Mouse (Mus musculus) heart, adult 2 months (tissue): ENCODE results near the gene Ano10. TPM values are rescaled to one million over a fixed set of nuclear protein-coding genes. Genes with fewer than 3 reads are reported as not detected.
A peak's percentile ranks its signal among the peaks of the same experiment; 100 is the strongest.

Experiments used
- DNase-seq, 2 experiments: peaks; one replicate each; pipeline ENCODE4 v3.0.0; 2021
- H3K27ac ChIP-seq: fragments of 200-600 bp; 2 replicates; pipeline ENCODE4 v1.8.1; 2022
- H3K27me3 ChIP-seq: fragments of 200-500 bp; 2 replicates; pipeline ENCODE4 v1.6.1; 2012; ENCODE audit warnings: mild to moderate bottlenecking, low read length, inconsistent platforms, mixed read lengths; ENCODE audit not compliant: control insufficient read depth, insufficient read depth
- H3K36me3 ChIP-seq: fragments of 200-500 bp; 2 replicates; pipeline ENCODE4 v1.6.1; 2012; ENCODE audit warnings: low read length, inconsistent platforms; ENCODE audit not compliant: control insufficient read depth, insufficient read depth
- H3K4me1 ChIP-seq: fragments of 200-500 bp; 2 replicates; pipeline ENCODE4 v1.6.1; 2011; ENCODE audit warnings: low read length; ENCODE audit not compliant: control insufficient read depth, insufficient read depth
- H3K4me3 ChIP-seq: fragments of 200-600 bp; 2 replicates; pipeline ENCODE4 v1.8.1; 2022
- H3K79me2 ChIP-seq: fragments of 200-500 bp; replicated peaks from 2 replicates; pipeline ENCODE4 v1.6.1; 2012; ENCODE audit warnings: mild to moderate bottlenecking, inconsistent platforms, low read length, moderate library complexity, mixed read lengths; ENCODE audit not compliant: control insufficient read depth, insufficient read depth
- H3K9ac ChIP-seq: fragments of 200-500 bp; 2 replicates; pipeline ENCODE4 v1.6.1; 2012; ENCODE audit warnings: low read depth, mild to moderate bottlenecking, control low read depth, inconsistent platforms, low read length, mixed read lengths
- CTCF ChIP-seq: fragments of 200-600 bp; IDR thresholded peaks from 2 replicates; pipeline ENCODE4 v1.8.1; 2022; ENCODE audit warnings: antibody characterized with exemption, mild to moderate bottlenecking, moderate library complexity
- EP300 ChIP-seq: fragments of 200-500 bp; IDR thresholded peaks from 2 replicates; pipeline ENCODE4 v1.6.1; 2011; ENCODE audit warnings: low read depth, low read length, control low read depth; ENCODE audit not compliant: insufficient read depth
- POLR2A ChIP-seq: fragments of 200-500 bp; IDR thresholded peaks from 2 replicates; pipeline ENCODE4 v1.6.1; 2011; ENCODE audit warnings: mild to moderate bottlenecking, low read depth, low read length, control low read depth; ENCODE audit not compliant: insufficient read depth
- WGBS: fragments of 180-500 bp; shearing (Covaris S2); methylation state at CpG from one replicate; pipeline ENCODE4 v1.1.7; 2018; 5-methylcytosine and 5-hydroxymethylcytosine counted together
- intact Hi-C: fragments of 180-260 bp; cut with DNase I; formaldehyde crosslinking; loops from one replicate; pipeline ENCODE4 v1.15.1; 2025
- polyA plus RNA-seq: library from polyadenylated mRNA; depleted of rRNA; stranded (reverse); fragments of >200 nt; gene quantifications from 2 replicates; pipeline ENCODE4 v1.2.3, GENCODE M21; 2012
- total RNA-seq, 2 experiments: library from RNA; stranded (reverse); gene quantifications; 2 replicates each; pipeline ENCODE4 v1.2.3; 2021

Gene Ano10
- total and polyA plus RNA-seq, 3 experiments: 167 to 214 (median 180) TPM

- Histone ChIP-seq H3K4me3 (no peak overlapping the region), H3K9ac (no peak overlapping the region), H3K4me1 (peaks cover 4% of the 10 kb centered on the region), H3K79me2 (0 out of 2 replicates have a peak, but pooled peaks cover 2% of the 10 kb centered on the region), H3K27me3 (no peaks in the 10 kb centered on the region), H3K27ac (no peak overlapping the region), H3K36me3 (no peaks in the 10 kb centered on the region)
- DNase-seq: no peak
- WGBS: 42% methylated on average over 4 of the region's 4 CpGs
- no peak for TF ChIP-seq POLR2A
- no peak for TF ChIP-seq EP300
- TF ChIP-seq CTCF: no peak
- intact Hi-C loops: no loop called here
Observed at GRCm38 (mm10) chr9:122285833-122286310, 8.4 kb downstream of the Ano10 start.

GRCm38 (mm10) chr9:122285146-122285832 is 8.9 kb downstream of the Ano10 start:
- Histone ChIP-seq H3K27me3 (no peaks in the 10 kb centered on the region), H3K4me3 (no peak overlapping the region), H3K79me2 (0 out of 2 replicates have a peak, but pooled peaks cover 2% of the 10 kb centered on the region), H3K9ac (no peak overlapping the region), H3K36me3 (no peaks in the 10 kb centered on the region), H3K27ac (no peak overlapping the region), H3K4me1 (peaks cover 4% of the 10 kb centered on the region)
- 18% methylated on average over 6 of the region's 11 CpGs for WGBS
- no peak for DNase-seq
- TF ChIP-seq POLR2A (no peak), EP300 (no peak), CTCF (peak; percentile 18; the same call in 1 of the 2 replicates)
- intact Hi-C loops: no loop called here

GRCm38 (mm10) chr9:122284696-122285095 is 9.5 kb downstream of the Ano10 start:
- Histone ChIP-seq H3K79me2 (0 out of 2 replicates have a peak, but pooled peaks cover 2% of the 10 kb centered on the region), H3K27ac (no peak overlapping the region), H3K9ac (no peak overlapping the region), H3K27me3 (no peaks in the 10 kb centered on the region), H3K4me3 (no peak overlapping the region), H3K4me1 (peaks cover 4% of the 10 kb centered on the region), H3K36me3 (no peaks in the 10 kb centered on the region)
- intact Hi-C loops: no loop called here
- no peak for DNase-seq
- 78% methylated on average over 2 of the region's 2 CpGs for WGBS
- TF ChIP-seq EP300: no peak
- TF ChIP-seq POLR2A: no peak
- TF ChIP-seq CTCF: no peak

GRCm38 (mm10) chr9:122281004-122281403 is 13.2 kb downstream of the Ano10 start:
- H3K36me3 ChIP-seq: no peaks in the 10 kb centered on the region
- H3K27ac ChIP-seq: no peak overlapping the region
- H3K9ac ChIP-seq: no peak overlapping the region
- H3K4me3 ChIP-seq: no peak overlapping the region
- no peaks in the 10 kb centered on the region for H3K27me3 ChIP-seq
- H3K79me2 ChIP-seq: 0 out of 2 replicates have a peak, but pooled peaks cover 2% of the 10 kb centered on the region
- no peak for TF ChIP-seq POLR2A
- no peak for TF ChIP-seq EP300
- TF ChIP-seq CTCF: no peak
- peaks cover 4% of the 10 kb centered on the region for H3K4me1 ChIP-seq
- intact Hi-C loops: no loop called here
- no peak for DNase-seq
- WGBS: 91% methylated on average over 4 of the region's 4 CpGs

- DNase-seq: no peak
- Histone ChIP-seq H3K4me1 (no peaks in the 10 kb centered on the region), H3K4me3 (no peak overlapping the region), H3K27ac (no peak overlapping the region), H3K79me2 (no peaks in the 10 kb centered on the region), H3K9ac (no peak overlapping the region), H3K36me3 (no peaks in the 10 kb centered on the region), H3K27me3 (no peaks in the 10 kb centered on the region)
- WGBS: 80% methylated on average over 2 of the region's 2 CpGs
- TF ChIP-seq POLR2A: no peak
- no peak for TF ChIP-seq EP300
- TF ChIP-seq CTCF: no peak
- intact Hi-C loops: no loop called here
Observed at GRCm38 (mm10) chr9:122276665-122277064, 17.6 kb downstream of the Ano10 start.

GRCm38 (mm10) chr9:122276134-122276533 is 18.1 kb downstream of the Ano10 start:
- no peaks in the 10 kb centered on the region for H3K27me3 ChIP-seq
- H3K79me2 ChIP-seq: no peaks in the 10 kb centered on the region
- 82% methylated on average over 4 of the region's 4 CpGs for WGBS
- TF ChIP-seq POLR2A (no peak), EP300 (no peak), CTCF (no peak)
- no peak for DNase-seq
- no peaks in the 10 kb centered on the region for H3K36me3 ChIP-seq
- H3K4me3 ChIP-seq: no peak overlapping the region
- no peak overlapping the region for H3K27ac ChIP-seq
- intact Hi-C loops: no loop called here
- no peak overlapping the region for H3K9ac ChIP-seq
- H3K4me1 ChIP-seq: no peaks in the 10 kb centered on the region
